Mouse (Mus musculus) CH12.LX (cell line): Measurements from ENCODE around the gene Bfsp2.

Experiments
- CTCF ChIP-seq, 2 experiments: IDR thresholded peaks in 1 of 2; conservative IDR thresholded peaks in 1 of 2; 2 replicates each; pipeline ENCODE4 v1.5.1; 2011 to 2012; ENCODE audit warnings: low read depth in 2 of 2, low read length in 2 of 2, improper control_type of control experiment in 1 of 2, inconsistent platforms in 1 of 2, mild to moderate bottlenecking in 1 of 2, moderate library complexity in 1 of 2
- HCFC1 ChIP-seq: IDR thresholded peaks from 2 replicates; pipeline ENCODE4 v1.6.1; 2012; ENCODE audit warnings: low read depth, mild to moderate bottlenecking, inconsistent platforms, low read length, improper control_type of control experiment
- JUN ChIP-seq: IDR thresholded peaks from 2 replicates; pipeline ENCODE4 v1.6.1; 2011; ENCODE audit warnings: low read depth, mild to moderate bottlenecking, low read length, improper control_type of control experiment, moderate library complexity; ENCODE audit not compliant: insufficient read depth
- NRF1 ChIP-seq: IDR thresholded peaks from 2 replicates; pipeline ENCODE4 v1.6.1; 2014; ENCODE audit warnings: low read depth, mild to moderate bottlenecking, inconsistent platforms, low read length, improper control_type of control experiment, moderate library complexity
- TCF12 ChIP-seq: IDR thresholded peaks from 2 replicates; pipeline ENCODE4 v1.6.1; 2014; ENCODE audit warnings: low read depth, mild to moderate bottlenecking, inconsistent platforms, low read length, improper control_type of control experiment

DNA sequence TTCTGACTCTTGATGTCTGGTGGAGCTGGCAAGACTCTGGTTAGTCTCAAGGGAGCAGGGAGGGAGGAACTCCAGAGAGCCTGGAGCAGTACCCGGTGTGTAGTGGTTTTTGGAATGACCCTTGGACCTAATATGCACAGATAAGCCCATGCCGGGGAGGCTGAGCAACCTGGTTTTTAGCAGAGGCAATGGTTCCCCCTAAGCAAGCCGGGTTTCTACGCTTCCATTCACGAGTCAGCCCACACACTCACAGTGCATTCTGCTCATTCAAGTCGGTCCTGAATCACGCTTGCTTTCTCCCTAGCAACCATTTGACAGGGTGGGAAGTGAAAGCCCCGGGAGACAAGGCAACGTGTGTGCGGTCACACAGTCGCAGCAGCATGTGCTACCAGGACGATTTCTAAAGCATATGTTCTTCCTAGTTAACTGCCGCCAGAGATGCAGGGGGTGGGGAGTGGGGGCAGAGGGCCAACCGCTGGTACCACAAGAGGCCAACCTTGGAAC lies 21.7 kb upstream of the Bfsp2 start:
- no peak for TF ChIP-seq NRF1
- TF ChIP-seq HCFC1: no peak
- no peak for TF ChIP-seq JUN
- no peak for TF ChIP-seq TCF12
- no peak for TF ChIP-seq CTCF (conservative IDR thresholded peaks at IDR 0.05 in 1 of 2, IDR thresholded peaks at IDR 0.05 in 1 of 2; ENCODE audit: low read depth in 2 of 2, low read length in 2 of 2)
